Mouse (Mus musculus) hindbrain, embryonic 10.5 days (tissue): ENCODE data around the gene Dhrs3. TPM values are rescaled to one million over a fixed set of nuclear protein-coding genes. Genes with fewer than 3 reads are reported as not detected.

Experiments
- DNase-seq: peaks from one replicate; pipeline ENCODE4 v3.0.0-alpha.2; 2017; ENCODE audit warnings: low spot score
- H3K27ac ChIP-seq: fragments of 300-500 bp; sonication (generic); 2 replicates; pipeline ENCODE4 v1.5.1; 2016; ENCODE audit warnings: mild to moderate bottlenecking, moderate library complexity
- H3K27me3 ChIP-seq: fragments of 300-500 bp; sonication (generic); 2 replicates; pipeline ENCODE4 v1.6.1; 2016; ENCODE audit warnings: mild to moderate bottlenecking; ENCODE audit not compliant: poor library complexity, insufficient read depth, severe bottlenecking
- H3K36me3 ChIP-seq: fragments of 300-500 bp; sonication (generic); 2 replicates; pipeline ENCODE4 v1.6.1; 2016; ENCODE audit warnings: mild to moderate bottlenecking, moderate library complexity
- H3K4me1 ChIP-seq: fragments of 300-500 bp; sonication (generic); replicated peaks from 2 replicates; pipeline ENCODE4 v1.6.1; 2016; ENCODE audit warnings: mild to moderate bottlenecking
- H3K4me3 ChIP-seq: fragments of 300-500 bp; sonication (generic); 2 replicates; pipeline ENCODE4 v1.5.1; 2016; ENCODE audit warnings: mild to moderate bottlenecking, moderate library complexity
- H3K9me3 ChIP-seq: fragments of 300-500 bp; sonication (generic); 2 replicates; pipeline ENCODE4 v1.6.1; 2016; ENCODE audit warnings: mild to moderate bottlenecking, moderate library complexity
- WGBS: fragments of 180-500 bp; shearing (Covaris S2); methylation state at CpG from one replicate; pipeline ENCODE4 v1.1.7; 2016; 5-methylcytosine and 5-hydroxymethylcytosine counted together
- polyA plus RNA-seq: library from polyadenylated mRNA; unstranded; fragments of >200 nt; fragmentation: Nextera tagmentation; extraction: Ambion mirVana; gene quantifications from 2 replicates; pipeline ENCODE4 v1.2.1, GENCODE M21; 2016

The Dhrs3 gene
- polyA plus RNA-seq, 1 experiment from 2014 or later: 11.8 TPM

DNA sequence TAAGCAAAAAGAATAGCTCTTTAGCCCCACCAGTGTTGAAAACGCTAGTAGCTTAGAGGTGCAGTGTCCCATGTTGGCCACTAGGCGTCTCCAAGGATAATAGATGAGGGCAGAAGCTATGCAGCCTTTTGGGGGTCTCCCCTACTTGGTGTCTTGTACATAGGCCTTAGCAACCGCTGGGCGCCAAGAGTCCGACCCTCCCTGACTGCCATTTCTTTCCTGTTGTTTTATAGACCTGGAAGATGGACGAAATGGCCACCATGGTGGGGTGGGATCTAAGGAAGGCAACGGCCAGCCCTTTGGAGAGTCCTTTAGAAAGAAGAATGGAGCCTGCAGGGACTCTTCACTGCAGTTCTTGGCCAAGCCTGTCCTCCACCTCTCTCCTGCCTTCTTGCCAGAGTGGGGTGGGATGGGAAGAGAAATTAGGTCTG, 1.9 kb upstream of the Dhrs3 start:
- Histone ChIP-seq H3K4me3 (no peak overlapping the region), H3K27me3 (peaks cover 40% of the 10 kb centered on the region), H3K9me3 (no peaks in the 10 kb centered on the region), H3K27ac (no peak overlapping the region), H3K36me3 (no peaks in the 10 kb centered on the region), H3K4me1 (peaks cover 36% of the 10 kb centered on the region)
- DNase-seq: peak; percentile 65
- WGBS: 12% methylated on average over 7 of the region's 7 CpGs

DNA sequence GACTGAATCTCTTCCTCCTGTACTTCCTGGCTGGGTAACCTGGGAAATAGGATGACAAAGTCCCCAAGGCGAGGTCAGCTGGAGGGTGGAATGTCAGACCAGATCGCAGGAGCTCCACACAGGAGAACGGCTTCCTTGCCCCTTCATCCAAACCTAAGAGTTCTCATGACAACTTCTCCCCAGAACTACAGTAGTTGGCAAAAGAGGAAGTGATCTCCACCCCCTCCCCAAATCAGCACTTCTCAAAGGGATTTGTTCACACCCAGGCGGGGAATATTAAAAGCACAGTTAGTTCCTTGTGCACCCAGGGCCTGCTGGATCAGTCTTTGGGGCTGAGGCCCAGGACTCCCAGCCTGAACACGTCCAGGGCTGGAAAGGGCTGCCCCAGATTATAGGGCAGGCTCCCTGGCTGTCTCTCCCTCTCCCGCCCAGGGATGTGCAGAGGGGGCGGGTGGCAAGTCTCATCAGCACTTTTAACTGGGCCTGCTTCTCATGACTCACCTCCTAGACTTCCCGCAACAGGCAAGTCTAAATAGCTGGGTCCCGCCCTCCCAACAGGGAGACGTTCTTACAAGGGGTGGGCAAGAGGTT, 1.4 kb upstream of the Dhrs3 start:
- Histone ChIP-seq H3K4me3 (peak overlapping the region; percentile 59; the same call in 1 of the 2 replicates), H3K4me1 (peaks cover 40% of the 10 kb centered on the region), H3K36me3 (no peaks in the 10 kb centered on the region), H3K27me3 (peaks cover 41% of the 10 kb centered on the region), H3K27ac (0 out of 2 replicates have a peak overlapping the region, but pooled peaks have one; percentile 5), H3K9me3 (no peaks in the 10 kb centered on the region)
- peak; percentile 7 for DNase-seq
- 39% methylated on average over 10 of the region's 10 CpGs for WGBS

GRCm38 (mm10) chr4:144891743-144892132, 889 bp upstream of the Dhrs3 start:
- no peak for DNase-seq
- peaks cover 40% of the 10 kb centered on the region for H3K4me1 ChIP-seq
- no peaks in the 10 kb centered on the region for H3K9me3 ChIP-seq
- H3K4me3 ChIP-seq: peak overlapping the region; percentile 59
- peaks cover 41% of the 10 kb centered on the region for H3K27me3 ChIP-seq
- H3K36me3 ChIP-seq: no peaks in the 10 kb centered on the region
- 9% methylated on average over 5 of the region's 5 CpGs for WGBS
- H3K27ac ChIP-seq: peak overlapping the region; percentile 59

DNA sequence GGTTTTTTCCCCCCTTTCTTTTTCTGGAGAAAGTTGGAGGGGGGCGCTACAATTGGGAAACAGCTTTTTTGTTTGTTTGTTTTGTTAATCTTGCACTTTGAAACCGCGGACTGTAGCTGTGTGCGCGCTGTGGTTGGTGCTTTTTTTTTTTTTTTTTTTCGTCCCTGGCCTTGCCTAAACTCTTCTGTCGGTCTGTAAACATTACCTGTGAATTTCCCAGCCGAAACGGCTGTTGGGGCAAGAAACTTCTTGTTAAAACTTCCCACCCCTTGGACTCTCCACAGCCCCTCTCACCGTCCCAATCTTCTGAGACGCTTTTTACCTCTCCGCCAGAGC, 278 bp downstream of the Dhrs3 start:
- H3K4me1 ChIP-seq: peaks cover 40% of the 10 kb centered on the region
- DNase-seq: no peak
- H3K27me3 ChIP-seq: peaks cover 41% of the 10 kb centered on the region
- H3K9me3 ChIP-seq: no peaks in the 10 kb centered on the region
- H3K27ac ChIP-seq: 0 out of 2 replicates have a peak overlapping the region, but pooled peaks have one; percentile 56
- H3K36me3 ChIP-seq: no peaks in the 10 kb centered on the region
- H3K4me3 ChIP-seq: peak overlapping the region; percentile 59
- 0% methylated on average over 12 of the region's 12 CpGs for WGBS

- Histone ChIP-seq H3K27me3 (peaks cover 41% of the 10 kb centered on the region), H3K36me3 (no peaks in the 10 kb centered on the region), H3K9me3 (no peaks in the 10 kb centered on the region), H3K4me3 (peak overlapping the region; percentile 59), H3K4me1 (peaks cover 40% of the 10 kb centered on the region), H3K27ac (peak overlapping the region; percentile 64; the same call in 1 of the 2 replicates)
- under 1% methylated on average over 44 of the region's 44 CpGs for WGBS
- peak; percentile 30 for DNase-seq
Measured at GRCm38 (mm10) chr4:144893561-144894486, 1.2 kb downstream of the Dhrs3 start.

GRCm38 (mm10) chr4:144894487-144895210, 2.0 kb downstream of the Dhrs3 start:
- peak; percentile 36 for DNase-seq
- Histone ChIP-seq H3K9me3 (no peaks in the 10 kb centered on the region), H3K4me1 (peaks cover 40% of the 10 kb centered on the region), H3K27ac (no peak overlapping the region; the same call in 1 of the 2 replicates), H3K4me3 (peak overlapping the region; percentile 59), H3K27me3 (peaks cover 41% of the 10 kb centered on the region), H3K36me3 (no peaks in the 10 kb centered on the region)
- 5% methylated on average over 11 of the region's 11 CpGs for WGBS

DNA sequence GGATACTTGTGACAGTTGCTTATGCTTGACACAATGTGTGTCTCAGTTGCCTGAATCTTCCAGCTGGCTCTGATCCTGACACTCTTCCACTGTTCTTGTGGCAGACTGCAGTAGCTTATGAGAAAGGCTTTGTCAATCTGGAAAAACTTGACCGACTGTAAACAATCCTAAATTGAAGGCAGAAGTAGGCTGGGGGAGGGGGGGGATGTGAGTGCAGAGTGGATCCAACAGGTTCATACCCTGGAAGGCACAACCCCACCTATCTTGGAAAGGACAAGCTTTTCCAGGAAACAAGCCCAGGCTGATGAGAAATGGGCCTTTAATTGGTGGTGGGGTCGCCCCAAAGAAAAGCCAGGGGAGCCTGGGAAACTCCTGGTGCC, 2.6 kb downstream of the Dhrs3 start:
- Histone ChIP-seq H3K27ac (no peak overlapping the region), H3K4me1 (peaks cover 40% of the 10 kb centered on the region), H3K9me3 (no peaks in the 10 kb centered on the region), H3K27me3 (peaks cover 41% of the 10 kb centered on the region), H3K4me3 (peak overlapping the region; percentile 59; the same call in 1 of the 2 replicates), H3K36me3 (no peaks in the 10 kb centered on the region)
- peak; percentile 14 for DNase-seq
- 60% methylated on average over 2 of the region's 2 CpGs for WGBS

DNA sequence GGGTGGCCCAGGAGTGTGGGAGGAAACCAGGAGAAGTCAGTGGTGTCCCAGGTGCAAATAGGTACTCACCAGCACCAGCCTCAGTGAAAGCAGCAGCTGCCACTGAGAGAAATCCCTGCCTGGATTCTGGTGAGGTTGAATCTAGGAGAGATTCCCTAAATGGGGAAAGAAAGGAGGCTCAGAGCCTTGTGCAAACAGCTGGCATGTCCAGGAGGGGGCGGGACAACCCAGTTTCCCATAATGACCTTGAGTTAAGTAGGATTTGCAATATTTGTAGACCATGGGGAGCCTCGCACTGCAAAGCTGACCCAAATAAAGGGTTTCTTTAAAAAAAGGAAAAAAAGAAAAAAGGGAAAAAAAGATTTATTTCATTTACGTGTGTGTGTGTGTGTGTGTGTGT, 3.7 kb downstream of the Dhrs3 start:
- peaks cover 39% of the 10 kb centered on the region for H3K4me1 ChIP-seq
- peaks cover 35% of the 10 kb centered on the region for H3K27me3 ChIP-seq
- WGBS: 73% methylated on average over 3 of the region's 3 CpGs
- H3K27ac ChIP-seq: no peak overlapping the region
- H3K9me3 ChIP-seq: no peaks in the 10 kb centered on the region
- DNase-seq: no peak
- H3K36me3 ChIP-seq: no peaks in the 10 kb centered on the region
- no peak overlapping the region for H3K4me3 ChIP-seq

DNA sequence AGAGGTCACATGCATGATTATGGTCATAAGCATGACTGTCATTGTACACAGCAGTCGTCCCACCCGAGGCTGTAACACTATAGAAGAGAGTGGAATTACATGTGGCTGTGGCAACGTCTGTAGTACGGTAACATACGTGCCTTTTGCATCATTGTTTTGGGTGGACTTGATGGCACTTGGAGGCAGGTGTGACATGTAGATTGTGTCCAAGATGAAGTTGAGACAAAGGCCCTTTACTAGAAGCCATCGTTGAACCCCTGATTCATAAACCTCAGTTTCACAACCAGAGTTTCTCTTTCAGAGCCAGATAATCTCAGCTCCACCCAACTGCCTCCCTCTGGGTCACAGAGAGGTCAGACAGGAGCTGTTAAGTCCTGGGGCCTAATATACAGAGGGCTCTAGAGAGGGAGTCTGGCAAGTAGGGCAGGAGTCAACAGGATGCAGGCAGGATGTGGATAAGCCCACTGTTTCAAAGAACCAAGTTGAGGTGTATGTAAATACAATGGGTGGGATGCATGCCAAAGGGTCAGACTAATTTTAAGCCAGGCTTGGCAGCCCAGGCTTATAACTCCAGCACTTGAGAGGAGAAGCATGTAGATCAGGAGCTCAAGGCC, 5.5 kb downstream of the Dhrs3 start:
- Histone ChIP-seq H3K4me3 (no peak overlapping the region), H3K4me1 (peaks cover 29% of the 10 kb centered on the region), H3K27ac (no peak overlapping the region), H3K27me3 (peaks cover 26% of the 10 kb centered on the region), H3K36me3 (no peaks in the 10 kb centered on the region), H3K9me3 (no peaks in the 10 kb centered on the region)
- 84% methylated on average over 6 of the region's 6 CpGs for WGBS
- DNase-seq: no peak

DNA sequence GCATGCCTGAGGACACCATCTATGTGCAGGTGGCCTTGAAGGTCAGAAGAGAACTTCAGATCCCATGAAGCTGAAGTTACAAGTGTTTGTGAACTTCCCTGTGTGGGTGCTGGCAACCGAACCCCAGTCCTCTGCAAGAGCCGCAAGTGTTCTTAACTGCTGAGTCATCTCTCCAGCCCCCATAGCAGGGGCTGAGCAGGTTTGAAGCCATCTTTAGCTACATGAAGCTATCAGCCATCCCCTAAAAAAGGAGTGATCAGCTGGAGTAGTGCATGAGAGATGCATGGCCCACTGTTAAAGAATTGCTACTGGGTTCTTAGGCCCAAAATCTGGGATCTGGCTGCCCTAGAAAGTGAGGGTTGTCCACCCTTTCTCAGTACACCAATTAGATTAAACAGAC, 6.1 kb downstream of the Dhrs3 start:
- H3K27me3 ChIP-seq: peaks cover 20% of the 10 kb centered on the region
- 96% methylated on average over 2 of the region's 2 CpGs for WGBS
- DNase-seq: no peak
- H3K9me3 ChIP-seq: no peaks in the 10 kb centered on the region
- H3K4me1 ChIP-seq: peaks cover 23% of the 10 kb centered on the region
- no peak overlapping the region for H3K4me3 ChIP-seq
- H3K36me3 ChIP-seq: no peaks in the 10 kb centered on the region
- no peak overlapping the region for H3K27ac ChIP-seq

- DNase-seq: no peak
- H3K27me3 ChIP-seq: no peaks in the 10 kb centered on the region
- H3K36me3 ChIP-seq: no peaks in the 10 kb centered on the region
- no peaks in the 10 kb centered on the region for H3K9me3 ChIP-seq
- WGBS: 88% methylated on average over 5 of the region's 5 CpGs
- no peak overlapping the region for H3K4me3 ChIP-seq
- H3K4me1 ChIP-seq: no peaks in the 10 kb centered on the region
- H3K27ac ChIP-seq: no peak overlapping the region
Measured at GRCm38 (mm10) chr4:144901561-144902111, 9.0 kb downstream of the Dhrs3 start.

DNA sequence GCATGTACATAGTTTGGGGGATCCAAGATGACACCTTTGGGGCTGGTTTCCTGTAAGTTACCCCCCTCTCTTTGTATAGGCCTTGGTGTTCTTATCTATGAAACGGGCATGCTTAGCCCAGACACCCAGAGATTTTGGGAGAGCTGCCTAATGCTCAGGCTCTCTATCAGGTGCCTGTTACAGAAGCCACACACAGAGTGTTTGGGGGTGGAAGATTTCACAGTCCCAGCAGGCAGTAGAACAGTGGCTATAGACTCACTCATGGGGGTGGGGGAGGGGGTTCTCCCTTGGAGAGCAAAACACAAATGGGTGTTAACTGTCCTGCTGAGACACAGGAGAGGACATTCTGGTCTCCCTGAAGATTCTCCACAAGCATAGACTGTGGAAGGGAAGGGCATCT, 10.5 kb downstream of the Dhrs3 start:
- no peaks in the 10 kb centered on the region for H3K9me3 ChIP-seq
- no peak for DNase-seq
- no peak overlapping the region for H3K4me3 ChIP-seq
- no peaks in the 10 kb centered on the region for H3K27me3 ChIP-seq
- WGBS: 77% methylated on average over 1 of the region's 1 CpGs
- H3K36me3 ChIP-seq: no peaks in the 10 kb centered on the region
- no peaks in the 10 kb centered on the region for H3K4me1 ChIP-seq
- H3K27ac ChIP-seq: no peak overlapping the region
